Mouse (Mus musculus) c-Kit-positive CD71-positive TER-119-negative erythroid progenitor cells, embryonic 14.5 days (primary cell): Measurements from ENCODE around the gene Nrap.
A peak's percentile ranks its signal among the peaks of the same experiment; 100 is the strongest.
"Not testable (repeated sequence)": the region's sequence is repeated elsewhere in the genome, so short reads cannot be mapped to it uniquely, and the experiment has no call there.

Experiments
- DNase-seq: peaks from one replicate; pipeline ENCODE4 v3.0.0-alpha.2; 2013; ENCODE audit warnings: low read depth

The Nrap gene

DNA sequence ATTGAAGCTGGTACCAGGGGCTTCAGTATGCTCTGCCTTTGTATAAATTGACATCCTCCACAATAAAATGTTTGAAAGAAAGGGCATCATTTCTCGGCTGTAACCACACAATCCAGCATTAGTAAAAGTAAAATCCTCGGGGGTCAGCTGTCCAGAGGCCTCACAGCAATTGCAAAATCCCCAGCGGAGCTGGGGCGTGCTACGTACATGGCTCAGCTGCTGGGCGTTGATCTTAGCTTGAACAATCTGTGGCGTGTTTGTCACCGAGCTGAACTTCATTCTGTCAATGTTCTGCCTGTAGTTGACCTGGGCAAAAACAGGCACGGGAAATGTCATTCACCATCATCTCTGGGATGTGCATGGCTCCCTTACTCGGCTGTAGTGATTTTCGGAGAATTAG is 23.7 kb downstream of the Nrap start:
- DNase-seq = no peak

- DNase-seq = no peak
Measured at GRCm38 (mm10) chr19:56364563-56364962, 25.3 kb downstream of the Nrap start.

DNA sequence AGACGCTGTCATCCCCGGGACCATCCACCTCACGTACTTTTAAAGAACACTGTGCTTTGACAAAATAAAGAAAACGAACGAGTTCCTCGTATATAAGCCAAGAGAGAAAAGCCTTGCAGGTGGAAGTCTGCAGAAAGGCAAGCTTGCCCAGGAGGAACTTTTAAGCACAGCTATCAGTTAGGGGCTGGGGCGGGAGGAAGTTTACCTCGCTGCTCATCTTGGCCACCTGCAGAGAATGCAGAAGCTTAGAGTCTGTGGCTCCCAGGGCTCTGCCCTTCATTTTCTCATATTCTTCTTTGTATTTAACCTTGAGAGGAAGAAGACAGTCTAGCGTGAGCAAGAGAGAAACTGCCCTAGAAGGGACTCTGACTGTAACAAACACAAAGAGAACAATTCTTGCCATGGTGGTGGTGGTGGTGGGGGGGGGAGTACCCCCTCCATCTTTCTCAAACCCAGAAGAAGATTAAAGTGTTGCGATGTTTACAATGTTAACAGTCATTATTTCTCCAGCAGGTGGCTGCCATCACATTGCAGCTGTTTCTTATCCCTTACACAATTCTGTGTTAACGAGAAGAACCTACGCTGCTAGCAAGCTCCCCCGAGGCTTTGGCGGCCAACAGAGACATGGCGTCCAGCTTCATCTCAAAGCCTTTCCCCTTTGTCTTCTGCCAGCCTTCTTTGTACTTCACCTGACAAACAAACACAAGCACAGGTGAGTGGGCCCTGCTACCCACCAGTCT is 25.9 kb downstream of the Nrap start:
- DNase-seq = no peak

- no peak for DNase-seq
Measured at GRCm38 (mm10) chr19:56358890-56359289, 30.9 kb downstream of the Nrap start.

- DNase-seq = not testable (repeated sequence)
Measured at GRCm38 (mm10) chr19:56357374-56357708, 32.5 kb downstream of the Nrap start.

DNA sequence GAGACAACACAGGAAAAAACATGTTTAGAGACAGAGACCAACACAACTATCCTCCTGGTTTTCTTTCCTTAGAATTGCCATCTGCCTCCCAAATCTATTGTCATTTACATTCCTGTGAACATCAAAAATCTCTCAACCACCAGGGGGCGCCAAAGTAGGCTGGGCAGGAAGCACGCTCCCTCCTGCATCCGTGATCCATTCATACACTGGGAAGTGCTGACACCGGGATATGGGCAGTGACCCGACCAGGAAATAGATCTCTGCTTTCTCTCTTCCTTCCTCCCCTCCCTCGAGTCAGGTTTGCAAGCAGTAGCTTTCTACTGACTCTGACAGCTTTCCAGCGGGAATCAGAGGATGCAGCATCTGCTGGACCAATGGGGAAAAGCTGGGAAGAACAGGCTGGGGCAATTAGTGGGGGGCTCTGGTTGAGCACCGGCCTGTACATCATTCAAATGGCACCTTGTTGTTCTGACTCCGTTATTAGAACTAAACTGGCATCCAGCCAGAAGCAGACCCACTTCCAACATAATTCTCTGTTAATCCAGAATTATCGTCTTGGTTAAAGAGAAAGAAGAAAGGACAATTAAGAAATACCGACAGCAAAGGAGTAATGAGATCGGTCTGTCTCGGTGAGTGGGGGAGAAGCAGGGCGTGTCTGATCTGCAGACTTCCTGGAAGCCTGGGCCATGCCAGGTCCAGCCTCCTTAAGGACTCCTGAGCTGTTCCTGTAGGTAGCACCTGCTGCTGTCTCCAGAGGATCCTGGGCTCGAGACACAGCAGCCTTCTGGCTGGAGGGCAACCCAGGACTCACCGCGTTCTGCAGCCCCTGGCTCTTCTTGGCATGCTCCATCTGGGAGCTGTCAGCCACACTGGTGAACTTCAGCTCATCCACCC is 33.1 kb downstream of the Nrap start:
- DNase-seq = peak; percentile 51

DNA sequence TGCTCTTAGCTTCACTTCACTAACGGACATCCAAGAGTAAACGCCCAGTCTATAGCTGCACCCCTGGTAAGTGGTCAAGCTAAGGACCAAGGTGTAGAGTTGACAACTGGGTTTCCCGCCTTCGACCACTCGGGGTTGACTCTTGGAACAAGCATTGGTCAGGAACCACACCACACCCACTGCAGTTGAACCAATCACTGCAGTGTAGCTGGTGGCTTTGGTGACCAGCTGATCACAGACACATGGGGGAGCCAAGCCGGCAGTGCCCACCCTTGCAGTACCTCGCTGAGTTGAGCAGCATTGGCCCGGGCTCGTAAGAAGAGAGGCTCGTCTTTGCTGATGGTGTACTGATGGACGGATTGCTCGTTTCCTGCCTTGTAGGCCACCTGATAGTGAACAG is 34.6 kb downstream of the Nrap start:
- no peak for DNase-seq

DNA sequence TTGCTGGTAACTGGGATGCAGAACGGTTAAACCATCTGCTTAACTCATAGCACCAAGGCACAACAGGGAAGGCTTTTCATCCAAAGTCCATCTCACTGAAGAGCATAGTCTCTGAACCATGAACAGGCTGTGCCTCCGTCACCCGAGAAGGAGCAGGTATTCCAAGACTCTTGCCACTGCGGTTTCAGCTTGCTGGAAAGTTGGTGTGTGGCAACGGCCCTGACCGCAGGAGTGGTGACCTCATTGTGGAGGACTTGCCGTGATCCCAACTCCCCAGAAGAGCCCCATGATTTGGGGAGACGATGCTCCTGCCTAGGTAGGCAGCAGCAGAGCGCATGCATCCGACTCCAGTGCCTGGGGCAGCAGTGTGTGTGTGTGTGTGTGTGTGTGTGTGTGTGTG is 36.1 kb downstream of the Nrap start:
- DNase-seq = no peak

GRCm38 (mm10) chr19:56349295-56349694 is 40.5 kb downstream of the Nrap start:
- DNase-seq = no peak

GRCm38 (mm10) chr19:56346750-56347149 is 43.1 kb downstream of the Nrap start:
- DNase-seq = no peak

- no peak for DNase-seq
Measured at GRCm38 (mm10) chr19:56346016-56346415, 43.8 kb downstream of the Nrap start.

GRCm38 (mm10) chr19:56343869-56344563 is 45.8 kb downstream of the Nrap start:
- DNase-seq = no peak

- no peak for DNase-seq
Measured at GRCm38 (mm10) chr19:56342006-56342405, 47.8 kb downstream of the Nrap start.

- no peak for DNase-seq
Measured at GRCm38 (mm10) chr19:56336826-56337225, 53.0 kb downstream of the Nrap start.

GRCm38 (mm10) chr19:56336321-56336720 is 53.5 kb downstream of the Nrap start:
- DNase-seq = no peak

DNA sequence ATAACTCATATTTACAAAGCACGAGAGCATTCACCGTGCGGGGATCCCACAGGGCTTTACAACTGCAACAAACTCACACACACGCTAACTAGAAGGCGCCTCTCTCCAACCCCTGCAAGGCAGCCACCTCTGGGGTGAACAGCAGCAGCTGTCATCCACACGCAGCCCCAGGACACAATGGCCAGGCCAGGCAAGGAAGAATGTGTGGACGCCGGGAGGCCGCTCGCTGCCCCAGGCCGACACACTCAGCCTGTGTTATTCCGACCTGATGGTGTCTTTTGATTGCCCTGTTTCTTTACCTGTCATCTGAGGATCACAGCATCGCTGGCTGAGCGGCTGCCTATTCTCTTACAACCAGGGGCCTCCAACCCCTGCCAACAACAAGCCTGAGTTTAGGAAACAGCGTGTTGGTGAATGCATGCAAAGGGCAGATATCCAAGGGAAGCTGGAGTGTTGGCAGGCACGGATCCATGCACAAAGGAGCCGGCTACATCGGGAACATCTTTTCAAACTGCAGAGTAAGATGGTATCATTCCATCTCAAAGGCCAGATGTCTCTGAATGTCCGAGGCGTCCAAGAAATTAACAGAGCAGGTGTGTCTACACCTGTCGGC is 63.5 kb downstream of the Nrap start:
- DNase-seq = no peak

GRCm38 (mm10) chr19:56325676-56326075 is 64.2 kb downstream of the Nrap start:
- DNase-seq = no peak

GRCm38 (mm10) chr19:56321303-56321920 is 68.4 kb downstream of the Nrap start:
- DNase-seq = no peak

GRCm38 (mm10) chr19:56320186-56320860 is 69.5 kb downstream of the Nrap start:
- no peak for DNase-seq

DNA sequence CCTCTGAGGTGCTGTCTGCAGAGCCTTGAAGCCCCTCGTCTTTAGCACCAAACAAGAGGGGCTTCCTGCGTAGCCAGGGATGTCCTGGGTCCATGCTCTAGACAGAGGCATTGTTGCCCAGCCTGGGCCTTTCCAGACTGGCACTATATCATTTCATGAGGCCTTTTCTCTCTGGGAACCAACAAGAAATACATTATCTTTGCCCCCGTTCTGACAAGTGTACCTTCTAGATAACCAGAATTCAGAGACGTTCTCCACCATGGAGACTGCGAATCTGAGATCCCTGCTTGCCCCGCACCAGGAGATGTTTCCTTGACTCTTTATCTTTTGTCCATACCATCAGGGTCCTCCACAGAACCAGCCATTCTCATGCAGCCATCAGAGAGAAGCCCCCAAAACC is 70.2 kb downstream of the Nrap start:
- DNase-seq = no peak

DNA sequence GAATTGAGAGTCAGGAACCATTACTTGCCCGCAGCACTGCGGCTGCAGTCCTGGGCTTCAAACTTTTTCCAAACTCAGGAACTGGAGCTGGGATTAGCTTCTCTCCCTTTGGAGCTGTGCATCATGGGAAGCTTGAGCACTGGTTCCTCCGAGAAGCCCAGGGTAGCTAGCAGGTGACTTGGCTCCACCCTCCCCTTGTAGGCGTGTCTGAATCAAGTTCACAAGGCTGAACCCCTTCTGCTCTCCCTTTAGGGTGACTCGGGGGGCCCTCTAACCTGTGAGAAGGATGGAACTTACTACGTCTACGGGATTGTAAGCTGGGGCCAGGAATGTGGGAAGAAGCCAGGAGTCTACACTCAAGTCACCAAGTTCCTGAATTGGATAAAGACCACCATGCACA is 70.6 kb downstream of the Nrap start:
- no peak for DNase-seq
